Mouse (Mus musculus): ENCODE measurements at regions not wholly inside any gene's neighbourhood (a gene's known extent, or its start where the extent isn't known, plus 50 kb on each side); places are given as distances from the start of the nearest gene placed in this dataset.
A peak's percentile ranks its signal among the peaks of the same experiment; 100 is the strongest.

GRCm38 (mm10) chr4:12620059-12620755 is 448.4 kb upstream of the Fam92a start:
- H3K4me1 ChIP-seq (replicated peaks): no peaks in the 10 kb centered on the region
- 61% methylated on average over 4 of the region's 4 CpGs for WGBS
- H3K27me3 ChIP-seq: no peaks in the 10 kb centered on the region

GRCm38 (mm10) chr4:12616665-12617064 is 444.9 kb upstream of the Fam92a start:
- Histone ChIP-seq H3K4me1 (replicated peaks) (no peaks in the 10 kb centered on the region), H3K9me3 (no peaks in the 10 kb centered on the region), H3K4me3 (replicated peaks) (no peak overlapping the region), H3K9ac (replicated peaks) (no peak overlapping the region), H3K27ac (no peak overlapping the region), H3K27me3 (no peaks in the 10 kb centered on the region), H3K36me3 (no peaks in the 10 kb centered on the region), H3K4me2 (no peak overlapping the region)
- 87% methylated on average over 5 of the region's 5 CpGs for WGBS
- ATAC-seq (ENCODE audit: insufficient number of reproducible peaks, insufficient read depth, low FRiP score, low TSS enrichment, low read depth): no peak

More at GRCm38 (mm10) chr4:12620059-12620755, 448.4 kb upstream of the Fam92a start:
- H3K4me3 ChIP-seq (replicated peaks): no peak overlapping the region
- H3K4me2 ChIP-seq: no peak overlapping the region
- no peaks in the 10 kb centered on the region for H3K9me3 ChIP-seq
- H3K36me3 ChIP-seq: no peaks in the 10 kb centered on the region
- no peak overlapping the region for H3K27ac ChIP-seq
- no peak overlapping the region for H3K9ac ChIP-seq (replicated peaks)
- no peak for ATAC-seq (ENCODE audit: insufficient number of reproducible peaks, insufficient read depth, low FRiP score, low TSS enrichment, low read depth)

GRCm38 (mm10) chr4:12611511-12611910 is 439.7 kb upstream of the Fam92a start:
- no peaks in the 10 kb centered on the region for H3K9me3 ChIP-seq
- WGBS: 68% methylated on average over 5 of the region's 5 CpGs

GRCm38 (mm10) chr4:12601165-12601919 is 429.5 kb upstream of the Fam92a start:
- no peak for ATAC-seq (ENCODE audit: insufficient number of reproducible peaks, insufficient read depth, low FRiP score, low TSS enrichment, low read depth)
- no peaks in the 10 kb centered on the region for H3K27me3 ChIP-seq
- H3K27ac ChIP-seq: no peak overlapping the region
- H3K9ac ChIP-seq (replicated peaks): no peak overlapping the region
- H3K36me3 ChIP-seq: no peaks in the 10 kb centered on the region
- no peak overlapping the region for H3K4me2 ChIP-seq
- no peaks in the 10 kb centered on the region for H3K9me3 ChIP-seq
- H3K4me1 ChIP-seq (replicated peaks): peaks cover 10% of the 10 kb centered on the region
- WGBS: 78% methylated on average over 15 of the region's 15 CpGs
- H3K4me3 ChIP-seq (replicated peaks): no peak overlapping the region

More at GRCm38 (mm10) chr4:12611511-12611910, 439.7 kb upstream of the Fam92a start:
- Histone ChIP-seq H3K4me2 (no peak overlapping the region), H3K4me1 (replicated peaks) (no peaks in the 10 kb centered on the region), H3K27ac (no peak overlapping the region), H3K4me3 (replicated peaks) (no peak overlapping the region), H3K36me3 (no peaks in the 10 kb centered on the region), H3K27me3 (no peaks in the 10 kb centered on the region), H3K9ac (replicated peaks) (no peak overlapping the region)
- ATAC-seq (ENCODE audit: insufficient number of reproducible peaks, insufficient read depth, low FRiP score, low TSS enrichment, low read depth): no peak

GRCm38 (mm10) chr4:12595801-12596515 is 424.1 kb upstream of the Fam92a start:
- Histone ChIP-seq H3K4me2 (peak overlapping the region; percentile 15; the same call in 1 of the 2 replicates), H3K9me3 (no peaks in the 10 kb centered on the region), H3K4me1 (replicated peaks) (peaks cover 36% of the 10 kb centered on the region), H3K9ac (replicated peaks) (no peak overlapping the region), H3K27me3 (no peaks in the 10 kb centered on the region), H3K36me3 (no peaks in the 10 kb centered on the region), H3K4me3 (replicated peaks) (no peak overlapping the region), H3K27ac (peak overlapping the region; percentile 85)
- ATAC-seq (ENCODE audit: insufficient number of reproducible peaks, insufficient read depth, low FRiP score, low TSS enrichment, low read depth): peak; percentile 85
- 9% methylated on average over 10 of the region's 10 CpGs for WGBS

GRCm38 (mm10) chr4:12592973-12593372 is 421.2 kb upstream of the Fam92a start:
- WGBS: 22% methylated on average over 3 of the region's 3 CpGs

GRCm38 (mm10) chr4:12578102-12578501 is 406.3 kb upstream of the Fam92a start:
- Histone ChIP-seq H3K4me3 (replicated peaks) (no peak overlapping the region), H3K9me3 (no peaks in the 10 kb centered on the region), H3K27ac (no peak overlapping the region), H3K4me1 (replicated peaks) (no peaks in the 10 kb centered on the region), H3K4me2 (no peak overlapping the region), H3K27me3 (no peaks in the 10 kb centered on the region), H3K9ac (replicated peaks) (no peak overlapping the region), H3K36me3 (no peaks in the 10 kb centered on the region)
- no peak for ATAC-seq (ENCODE audit: insufficient number of reproducible peaks, insufficient read depth, low FRiP score, low TSS enrichment, low read depth)
- 80% methylated on average over 4 of the region's 4 CpGs for WGBS

More at GRCm38 (mm10) chr4:12592973-12593372, 421.2 kb upstream of the Fam92a start:
- Histone ChIP-seq H3K9me3 (no peaks in the 10 kb centered on the region), H3K4me2 (no peak overlapping the region), H3K27ac (no peak overlapping the region), H3K27me3 (no peaks in the 10 kb centered on the region), H3K36me3 (no peaks in the 10 kb centered on the region), H3K4me3 (replicated peaks) (no peak overlapping the region), H3K9ac (replicated peaks) (no peak overlapping the region), H3K4me1 (replicated peaks) (peaks cover 36% of the 10 kb centered on the region)
- no peak for ATAC-seq (ENCODE audit: insufficient number of reproducible peaks, insufficient read depth, low FRiP score, low TSS enrichment, low read depth)

GRCm38 (mm10) chr4:12571881-12572280 is 400.1 kb upstream of the Fam92a start:
- H3K27ac ChIP-seq: no peak overlapping the region
- H3K4me2 ChIP-seq: no peak overlapping the region
- no peak for ATAC-seq (ENCODE audit: insufficient number of reproducible peaks, insufficient read depth, low FRiP score, low TSS enrichment, low read depth)
- H3K27me3 ChIP-seq: no peaks in the 10 kb centered on the region
- no peak overlapping the region for H3K4me3 ChIP-seq (replicated peaks)
- H3K4me1 ChIP-seq (replicated peaks): no peaks in the 10 kb centered on the region
- H3K9me3 ChIP-seq: no peaks in the 10 kb centered on the region
- H3K9ac ChIP-seq (replicated peaks): no peak overlapping the region
- H3K36me3 ChIP-seq: no peaks in the 10 kb centered on the region

- WGBS: 67% methylated on average over 7 of the region's 7 CpGs
- no peak overlapping the region for H3K4me2 ChIP-seq
These were observed 398.9 kb upstream of the Fam92a start for GRCm38 (mm10) chr4:12570689-12571088.

GRCm38 (mm10) chr4:12567643-12568042 is 395.8 kb upstream of the Fam92a start:
- no peaks in the 10 kb centered on the region for H3K9me3 ChIP-seq
- H3K27me3 ChIP-seq: 0 out of 2 replicates have a peak, but pooled peaks cover 1% of the 10 kb centered on the region
- no peak overlapping the region for H3K4me3 ChIP-seq (replicated peaks)
- ATAC-seq (ENCODE audit: insufficient number of reproducible peaks, insufficient read depth, low FRiP score, low TSS enrichment, low read depth): no peak
- H3K4me2 ChIP-seq: no peak overlapping the region
- no peaks in the 10 kb centered on the region for H3K36me3 ChIP-seq
- no peak overlapping the region for H3K27ac ChIP-seq
- no peaks in the 10 kb centered on the region for H3K4me1 ChIP-seq (replicated peaks)
- 42% methylated on average over 5 of the region's 5 CpGs for WGBS
- no peak overlapping the region for H3K9ac ChIP-seq (replicated peaks)

More at GRCm38 (mm10) chr4:12570689-12571088, 398.9 kb upstream of the Fam92a start:
- no peaks in the 10 kb centered on the region for H3K4me1 ChIP-seq (replicated peaks)
- ATAC-seq (ENCODE audit: insufficient number of reproducible peaks, insufficient read depth, low FRiP score, low TSS enrichment, low read depth): no peak
- no peaks in the 10 kb centered on the region for H3K36me3 ChIP-seq
- H3K4me3 ChIP-seq (replicated peaks): no peak overlapping the region
- H3K9me3 ChIP-seq: no peaks in the 10 kb centered on the region
- no peak overlapping the region for H3K27ac ChIP-seq
- H3K27me3 ChIP-seq: no peaks in the 10 kb centered on the region
- no peak overlapping the region for H3K9ac ChIP-seq (replicated peaks)

- Histone ChIP-seq H3K9me3 (no peaks in the 10 kb centered on the region), H3K4me1 (replicated peaks) (peaks cover 20% of the 10 kb centered on the region), H3K9ac (replicated peaks) (no peak overlapping the region), H3K4me3 (replicated peaks) (no peak overlapping the region), H3K27me3 (0 out of 2 replicates have a peak, but pooled peaks cover 3% of the 10 kb centered on the region), H3K27ac (no peak overlapping the region), H3K36me3 (no peaks in the 10 kb centered on the region), H3K4me2 (no peak overlapping the region)
- 84% methylated on average over 1 of the region's 1 CpGs for WGBS
- ATAC-seq (ENCODE audit: insufficient number of reproducible peaks, insufficient read depth, low FRiP score, low TSS enrichment, low read depth): no peak
These were observed 391.2 kb upstream of the Fam92a start for GRCm38 (mm10) chr4:12563016-12563415.

Data from limb, embryonic 12.5 days (tissue).